Mouse (Mus musculus) liver, embryonic 16.5 days (tissue): ENCODE results near the gene Dydc1. TPM values are rescaled to one million over a fixed set of nuclear protein-coding genes. Genes with fewer than 3 reads are reported as not detected.

ENCODE experiments used
- ATAC-seq: fragments of 200-750 bp; cut with Nextera tagmentation; 2 replicates; pipeline ENCODE4 v1.8.0; 2017; ENCODE audit warnings: low read depth, mild to moderate bottlenecking, moderate number of reproducible peaks, moderate library complexity
- H3K27ac ChIP-seq: fragments of 300-500 bp; sonication (generic); 2 replicates; pipeline ENCODE4 v1.5.1; 2014; ENCODE audit warnings: mild to moderate bottlenecking, low read length
- H3K27me3 ChIP-seq: fragments of 300-500 bp; sonication (generic); 2 replicates; pipeline ENCODE4 v1.6.1; 2014; ENCODE audit warnings: low read depth, low read length, mixed read lengths; ENCODE audit not compliant: control insufficient read depth, insufficient read depth
- H3K36me3 ChIP-seq: fragments of 300-500 bp; sonication (generic); 2 replicates; pipeline ENCODE4 v1.6.1; 2014; ENCODE audit warnings: mild to moderate bottlenecking; ENCODE audit not compliant: control insufficient read depth, insufficient read depth
- H3K4me1 ChIP-seq: fragments of 300-500 bp; sonication (generic); 2 replicates; pipeline ENCODE4 v1.6.1; 2014; ENCODE audit warnings: low read depth, low read length, mixed read lengths; ENCODE audit not compliant: control insufficient read depth
- H3K4me2 ChIP-seq: fragments of 300-500 bp; sonication (generic); 2 replicates; pipeline ENCODE4 v1.6.1; 2014; ENCODE audit warnings: low read depth, low read length, mixed read lengths
- H3K4me3 ChIP-seq: fragments of 300-500 bp; sonication (generic); 2 replicates; pipeline ENCODE4 v1.5.1; 2014; ENCODE audit warnings: low read depth, mild to moderate bottlenecking, low read length
- H3K9ac ChIP-seq: fragments of 300-500 bp; sonication (generic); 2 replicates; pipeline ENCODE4 v1.6.1; 2014; ENCODE audit warnings: low read depth, low read length
- H3K9me3 ChIP-seq: fragments of 300-500 bp; sonication (generic); replicated peaks from 2 replicates; pipeline ENCODE4 v1.6.1; 2016; ENCODE audit warnings: low read length; ENCODE audit not compliant: control insufficient read depth
- WGBS: fragments of 180-500 bp; shearing (Covaris S2); extraction: QIAGEN DNeasy Blood & Tissue Kit; methylation state at CpG from one replicate; pipeline ENCODE4 v1.1.7; 2014; ENCODE audit not compliant: insufficient replicate concordance; 5-methylcytosine and 5-hydroxymethylcytosine counted together
- polyA plus RNA-seq: library from polyadenylated mRNA; unstranded; fragments of >200 nt; fragmentation: Nextera tagmentation; extraction: Ambion mirVana; gene quantifications from 2 replicates; pipeline ENCODE4 v1.2.1, GENCODE M21; 2015

Gene Dydc1
- polyA plus RNA-seq, 1 experiment from 2014 or later = not detected

GRCm38 (mm10) chr14:41087509-41087908, 14.8 kb downstream of the Dydc1 start:
- Histone ChIP-seq H3K4me1 (no peaks in the 10 kb centered on the region), H3K4me2 (no peak overlapping the region), H3K36me3 (no peaks in the 10 kb centered on the region), H3K4me3 (no peak overlapping the region), H3K27ac (no peak overlapping the region), H3K9ac (no peak overlapping the region), H3K9me3 (no peaks in the 10 kb centered on the region), H3K27me3 (no peaks in the 10 kb centered on the region)
- 58% methylated on average over 1 of the region's 1 CpGs for WGBS
- no peak for ATAC-seq

- Histone ChIP-seq H3K4me2 (no peak overlapping the region), H3K9me3 (no peaks in the 10 kb centered on the region), H3K9ac (no peak overlapping the region), H3K27me3 (no peaks in the 10 kb centered on the region), H3K4me1 (no peaks in the 10 kb centered on the region), H3K36me3 (no peaks in the 10 kb centered on the region), H3K4me3 (no peak overlapping the region), H3K27ac (no peak overlapping the region)
- WGBS = 38% methylated on average over 8 of the region's 8 CpGs
- ATAC-seq = no peak
Measured at GRCm38 (mm10) chr14:41090777-41091176, 18.1 kb downstream of the Dydc1 start.

GRCm38 (mm10) chr14:41094114-41094513, 21.4 kb downstream of the Dydc1 start:
- no peaks in the 10 kb centered on the region for H3K4me1 ChIP-seq
- H3K9me3 ChIP-seq = no peaks in the 10 kb centered on the region
- no peak overlapping the region for H3K4me3 ChIP-seq
- no peak overlapping the region for H3K27ac ChIP-seq
- H3K36me3 ChIP-seq = no peaks in the 10 kb centered on the region
- H3K9ac ChIP-seq = no peak overlapping the region
- H3K4me2 ChIP-seq = no peak overlapping the region
- no peak for ATAC-seq
- no peaks in the 10 kb centered on the region for H3K27me3 ChIP-seq
- 20% methylated on average over 1 of the region's 1 CpGs for WGBS

- H3K4me1 ChIP-seq = no peaks in the 10 kb centered on the region
- 56% methylated on average over 3 of the region's 3 CpGs for WGBS
- ATAC-seq = peak; percentile 74; the same call in 1 of the 2 replicates
- H3K27me3 ChIP-seq = no peaks in the 10 kb centered on the region
- no peak overlapping the region; the same call in 1 of the 2 replicates for H3K27ac ChIP-seq
- H3K9ac ChIP-seq = no peak overlapping the region
- H3K36me3 ChIP-seq = no peaks in the 10 kb centered on the region
- H3K9me3 ChIP-seq = no peaks in the 10 kb centered on the region
- no peak overlapping the region for H3K4me2 ChIP-seq
- no peak overlapping the region for H3K4me3 ChIP-seq
Measured at GRCm38 (mm10) chr14:41096296-41096860, 23.7 kb downstream of the Dydc1 start.

GRCm38 (mm10) chr14:41098726-41099125, 26.0 kb downstream of the Dydc1 start:
- H3K36me3 ChIP-seq = no peaks in the 10 kb centered on the region
- no peak overlapping the region for H3K27ac ChIP-seq
- H3K4me3 ChIP-seq = no peak overlapping the region
- no peak overlapping the region for H3K9ac ChIP-seq
- H3K4me1 ChIP-seq = no peaks in the 10 kb centered on the region
- H3K27me3 ChIP-seq = no peaks in the 10 kb centered on the region
- H3K4me2 ChIP-seq = no peak overlapping the region
- 62% methylated on average over 1 of the region's 1 CpGs for WGBS
- H3K9me3 ChIP-seq = no peaks in the 10 kb centered on the region
- ATAC-seq = no peak

- H3K4me3 ChIP-seq = no peak overlapping the region
- no peaks in the 10 kb centered on the region for H3K4me1 ChIP-seq
- H3K27ac ChIP-seq = no peak overlapping the region; the same call in 1 of the 2 replicates
- H3K9ac ChIP-seq = no peak overlapping the region
- no peak for ATAC-seq
- no peak overlapping the region for H3K4me2 ChIP-seq
- WGBS = 34% methylated on average over 3 of the region's 3 CpGs
- H3K27me3 ChIP-seq = no peaks in the 10 kb centered on the region
- no peaks in the 10 kb centered on the region for H3K9me3 ChIP-seq
- no peaks in the 10 kb centered on the region for H3K36me3 ChIP-seq
Measured at GRCm38 (mm10) chr14:41100712-41101111, 28.0 kb downstream of the Dydc1 start.

GRCm38 (mm10) chr14:41101242-41101641, 28.5 kb downstream of the Dydc1 start:
- Histone ChIP-seq H3K4me3 (no peak overlapping the region), H3K9ac (no peak overlapping the region), H3K27ac (no peak overlapping the region), H3K4me2 (no peak overlapping the region), H3K4me1 (no peaks in the 10 kb centered on the region), H3K9me3 (no peaks in the 10 kb centered on the region), H3K36me3 (no peaks in the 10 kb centered on the region), H3K27me3 (no peaks in the 10 kb centered on the region)
- ATAC-seq = no peak
- WGBS = 58% methylated on average over 5 of the region's 5 CpGs

GRCm38 (mm10) chr14:41102269-41102668, 29.6 kb downstream of the Dydc1 start:
- no peak overlapping the region for H3K9ac ChIP-seq
- H3K4me1 ChIP-seq = no peaks in the 10 kb centered on the region
- H3K4me2 ChIP-seq = no peak overlapping the region
- no peak for ATAC-seq
- H3K36me3 ChIP-seq = no peaks in the 10 kb centered on the region
- no peaks in the 10 kb centered on the region for H3K9me3 ChIP-seq
- no peak overlapping the region for H3K4me3 ChIP-seq
- WGBS = 39% methylated on average over 2 of the region's 2 CpGs
- H3K27ac ChIP-seq = no peak overlapping the region
- no peaks in the 10 kb centered on the region for H3K27me3 ChIP-seq

GRCm38 (mm10) chr14:41104853-41105444, 32.2 kb downstream of the Dydc1 start, which contains the start of gene Mat1a:
Gene Mat1a, plus strand, starts transcription at chr14:41105035.
- peak within 1 kb of the TSS; percentile 40 for H3K4me3 ChIP-seq
- no peaks in the 10 kb centered on the region for H3K9me3 ChIP-seq
- H3K9ac ChIP-seq = peak within 1 kb of the TSS; percentile 8; the same call in 1 of the 2 replicates
- 47% methylated on average over 10 of the region's 10 CpGs for WGBS
- peak within 1 kb of the TSS; percentile 54 for H3K27ac ChIP-seq
- H3K36me3 ChIP-seq = no peaks in the 10 kb centered on the region
- peak within 1 kb of the TSS; percentile 41 for H3K4me2 ChIP-seq
- no peaks in the 10 kb centered on the region for H3K4me1 ChIP-seq
- no peaks in the 10 kb centered on the region for H3K27me3 ChIP-seq
- peak; percentile 96 for ATAC-seq
